Mouse (Mus musculus): ENCODE data around the gene Tbc1d22b. TPM values are rescaled to one million over a fixed set of nuclear protein-coding genes. Genes with fewer than 3 reads are reported as not detected.

The Tbc1d22b gene
- 11.8 and 12.8 TPM in 2 replicates for polyA plus RNA-seq (2012; rRNA removed)

GRCm38 (mm10) chr17:29549543-29550428 is at the start of gene Tbc1d22b, which contains the start of gene Gm17657:
Gene Tbc1d22b (plus strand): TSS chr17:29549785.
Gene Gm17657 (minus strand): TSS chr17:29549638.

DNA sequence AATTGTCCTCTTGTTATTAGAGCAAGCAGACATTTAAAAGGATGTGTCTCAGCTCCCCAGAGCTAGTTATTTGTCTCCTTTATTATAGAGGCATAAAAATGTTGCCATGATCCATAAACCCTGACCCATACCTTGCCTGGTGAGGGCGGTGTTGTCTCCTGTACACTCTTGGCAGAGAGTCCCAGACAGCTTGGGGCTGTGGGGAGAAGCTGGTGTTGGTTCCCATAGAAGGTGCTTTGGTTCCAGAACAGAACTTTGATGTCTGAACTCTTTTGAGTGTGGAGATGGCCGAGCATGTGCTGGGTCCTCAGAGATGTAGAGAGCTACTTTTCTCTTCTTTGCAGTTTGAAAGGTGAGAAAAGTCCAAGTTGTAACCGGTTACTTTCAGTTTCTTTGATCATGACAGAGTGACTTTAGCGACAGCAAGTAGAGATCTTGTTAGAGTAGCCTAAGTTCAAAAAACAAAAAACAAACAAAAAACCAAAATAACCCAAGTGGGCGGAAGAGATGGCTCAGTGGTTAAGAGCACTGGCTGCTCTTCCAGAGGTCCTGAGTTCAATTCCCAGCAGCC is 2.7 kb downstream of the Tbc1d22b start, which contains the start of gene Tmem217:
TSS of gene Tmem217 (minus strand) at position 224 of the 571 bp plus-strand sequence.

GRCm38 (mm10) chr17:29614115-29615023 is 64.8 kb downstream of the Tbc1d22b start, which contains the start of the genes Rnf8 and Gm28043:
Gene Rnf8 (plus strand): TSS chr17:29614790.
Gene Gm28043 (plus strand): TSS chr17:29614876.

Other genes with a start within 250 kb of the Tbc1d22b start
- gene Pi16, start 232.1 kb upstream of the Tbc1d22b start, polyA plus RNA-seq (2012; rRNA removed): 20.8 and 25.7 TPM in 2 replicates
- 203 and 285 TPM in 2 replicates for gene Mtch1, start 201.9 kb upstream of the Tbc1d22b start, polyA plus RNA-seq (2012; rRNA removed)
- 5.7 and 8.9 TPM in 2 replicates for gene Fgd2, start 188.9 kb upstream of the Tbc1d22b start, polyA plus RNA-seq (2012; rRNA removed)
- 18.1 and 45.7 TPM in 2 replicates for gene Pim1, start 59.0 kb upstream of the Tbc1d22b start, polyA plus RNA-seq (2012; rRNA removed)
- 0.30 TPM in 1 of 2 replicates, not detected in the other for gene Gm17657, start 147 bp upstream of the Tbc1d22b start, polyA plus RNA-seq (2012; rRNA removed)
- gene Tmem217, start 2.6 kb downstream of the Tbc1d22b start, polyA plus RNA-seq (2012; rRNA removed): 0.16 TPM in 1 of 2 replicates, not detected in the other
- gene Rnf8, start 65.0 kb downstream of the Tbc1d22b start, polyA plus RNA-seq (2012; rRNA removed): 8.6 and 8.9 TPM in 2 replicates
- 0.03 and 0.08 TPM in 2 replicates for gene Gm28043, start 65.1 kb downstream of the Tbc1d22b start, polyA plus RNA-seq (2012; rRNA removed)
- gene Cmtr1, start 110.8 kb downstream of the Tbc1d22b start, polyA plus RNA-seq (2012; rRNA removed): 4.8 and 5.0 TPM in 2 replicates
- gene Ccdc167, start 167.3 kb downstream of the Tbc1d22b start, polyA plus RNA-seq (2012; rRNA removed): 1.5 and 2.3 TPM in 2 replicates